Mouse (Mus musculus): ENCODE data around the gene F2rl1. TPM values are rescaled to one million over a fixed set of nuclear protein-coding genes. Genes with fewer than 3 reads are reported as not detected.

The F2rl1 gene
- polyA plus RNA-seq (2016; fragmentation: Nextera tagmentation; extraction: Ambion mirVana), result 0.73 and 0.82 TPM in 2 replicates

- peak within 1 kb of the TSS; percentile 78 for H3K4me2 ChIP-seq (replicated peaks)
- no peaks in the 10 kb centered on the region for H3K9me3 ChIP-seq
- ATAC-seq (ENCODE audit: insufficient number of reproducible peaks, insufficient read depth, low FRiP score, low TSS enrichment), result peak; percentile 71; the same call in 1 of the 2 replicates
- under 1% methylated on average over 54 of the region's 54 CpGs for WGBS
- H3K4me3 ChIP-seq, result peak within 1 kb of the TSS; percentile 43
- peaks cover 32% of the 10 kb centered on the region for H3K27me3 ChIP-seq
- no peak within 1 kb of the TSS for H3K27ac ChIP-seq
- H3K4me1 ChIP-seq, result peaks cover 14% of the 10 kb centered on the region
- H3K36me3 ChIP-seq, result no peaks in the 10 kb centered on the region
- H3K9ac ChIP-seq, result peak within 1 kb of the TSS; percentile 33; the same call in 1 of the 2 replicates
Observed at GRCm38 (mm10) chr13:95524674-95525491, at the start of gene F2rl1. Gene F2rl1, minus strand, starts transcription at chr13:95525227.

DNA sequence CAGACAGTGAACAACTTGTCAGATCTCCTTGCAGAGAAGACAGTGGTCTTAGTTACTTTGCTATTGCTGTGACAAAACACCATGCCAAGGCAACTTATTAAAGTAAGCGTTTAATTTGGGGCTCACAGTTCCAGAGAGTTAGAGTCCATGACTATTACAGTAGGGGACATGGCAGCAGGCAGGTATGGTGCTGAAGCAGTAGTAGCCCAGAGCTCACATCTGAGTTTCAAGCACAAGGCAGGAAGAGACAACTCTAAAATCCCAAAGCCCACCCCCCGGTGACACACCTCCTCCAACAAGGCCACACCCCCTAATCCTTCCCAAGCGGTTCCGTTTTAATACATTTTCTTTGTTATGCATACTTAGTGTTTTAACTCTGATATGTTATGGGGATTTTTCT is 45.9 kb upstream of the F2rl1 start:
- no peak for ATAC-seq (ENCODE audit: insufficient number of reproducible peaks, insufficient read depth, low FRiP score, low TSS enrichment)
- no peaks in the 10 kb centered on the region for H3K9me3 ChIP-seq
- no peaks in the 10 kb centered on the region for H3K4me1 ChIP-seq
- H3K36me3 ChIP-seq, result no peaks in the 10 kb centered on the region
- no peaks in the 10 kb centered on the region for H3K27me3 ChIP-seq
- H3K4me2 ChIP-seq (replicated peaks), result no peak overlapping the region
- no peak overlapping the region for H3K4me3 ChIP-seq
- no peak overlapping the region for H3K27ac ChIP-seq
- H3K9ac ChIP-seq, result no peak overlapping the region
- 97% methylated on average over 4 of the region's 4 CpGs for WGBS

- Histone ChIP-seq H3K4me2 (replicated peaks) (no peak overlapping the region), H3K27ac (no peak overlapping the region), H3K4me3 (no peak overlapping the region), H3K4me1 (no peaks in the 10 kb centered on the region), H3K36me3 (no peaks in the 10 kb centered on the region), H3K9ac (no peak overlapping the region), H3K9me3 (no peaks in the 10 kb centered on the region), H3K27me3 (no peaks in the 10 kb centered on the region)
- no peak for ATAC-seq (ENCODE audit: insufficient number of reproducible peaks, insufficient read depth, low FRiP score, low TSS enrichment)
Observed at GRCm38 (mm10) chr13:95569326-95569725, 44.3 kb upstream of the F2rl1 start.

- no peak for ATAC-seq (ENCODE audit: insufficient number of reproducible peaks, insufficient read depth, low FRiP score, low TSS enrichment)
- no peak overlapping the region for H3K9ac ChIP-seq
- H3K36me3 ChIP-seq, result no peaks in the 10 kb centered on the region
- H3K27me3 ChIP-seq, result no peaks in the 10 kb centered on the region
- H3K27ac ChIP-seq, result no peak overlapping the region
- H3K4me1 ChIP-seq, result no peaks in the 10 kb centered on the region
- WGBS, result 94% methylated on average over 3 of the region's 3 CpGs
- no peak overlapping the region for H3K4me2 ChIP-seq (replicated peaks)
- no peaks in the 10 kb centered on the region for H3K9me3 ChIP-seq
- H3K4me3 ChIP-seq, result no peak overlapping the region
Observed at GRCm38 (mm10) chr13:95568336-95568735, 43.3 kb upstream of the F2rl1 start.

DNA sequence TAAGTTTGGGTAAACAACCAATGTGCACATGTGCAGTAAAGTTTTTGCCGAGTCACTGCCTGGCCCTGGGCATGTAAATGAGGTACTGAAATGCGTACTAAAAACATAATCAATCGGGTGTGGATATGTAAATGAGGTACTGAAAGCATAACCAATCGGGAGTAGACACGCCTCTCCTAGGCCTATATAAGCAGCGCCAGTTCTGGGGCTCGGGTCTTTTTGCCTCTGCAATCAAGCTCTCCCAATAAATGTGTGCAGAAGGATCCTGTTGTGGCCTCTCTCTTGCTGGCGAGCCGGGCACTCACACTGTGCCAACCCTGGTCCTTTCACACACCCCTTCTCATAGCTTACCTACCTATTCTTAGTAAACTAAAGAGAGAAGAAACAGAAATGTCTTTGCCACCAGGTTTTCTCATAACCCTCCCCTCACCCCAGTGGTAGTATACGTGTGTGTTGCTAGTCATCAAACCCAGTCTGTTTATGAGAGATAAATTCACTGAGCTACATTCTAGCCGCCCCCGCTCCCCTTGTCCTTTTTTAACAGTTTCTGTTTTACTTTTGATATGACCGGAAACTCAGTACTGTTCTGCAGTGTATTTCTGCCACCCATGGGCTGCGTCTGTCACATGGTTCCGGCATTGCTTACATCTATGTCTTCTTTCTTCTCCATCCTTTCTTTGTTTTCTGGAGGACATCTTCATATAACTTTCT is 42.0 kb upstream of the F2rl1 start:
- 96% methylated on average over 15 of the region's 15 CpGs for WGBS
- Histone ChIP-seq H3K4me3 (no peak overlapping the region), H3K4me2 (replicated peaks) (no peak overlapping the region), H3K9ac (no peak overlapping the region), H3K9me3 (no peaks in the 10 kb centered on the region), H3K27ac (no peak overlapping the region), H3K4me1 (no peaks in the 10 kb centered on the region), H3K36me3 (no peaks in the 10 kb centered on the region), H3K27me3 (no peaks in the 10 kb centered on the region)
- no peak for ATAC-seq (ENCODE audit: insufficient number of reproducible peaks, insufficient read depth, low FRiP score, low TSS enrichment)

DNA sequence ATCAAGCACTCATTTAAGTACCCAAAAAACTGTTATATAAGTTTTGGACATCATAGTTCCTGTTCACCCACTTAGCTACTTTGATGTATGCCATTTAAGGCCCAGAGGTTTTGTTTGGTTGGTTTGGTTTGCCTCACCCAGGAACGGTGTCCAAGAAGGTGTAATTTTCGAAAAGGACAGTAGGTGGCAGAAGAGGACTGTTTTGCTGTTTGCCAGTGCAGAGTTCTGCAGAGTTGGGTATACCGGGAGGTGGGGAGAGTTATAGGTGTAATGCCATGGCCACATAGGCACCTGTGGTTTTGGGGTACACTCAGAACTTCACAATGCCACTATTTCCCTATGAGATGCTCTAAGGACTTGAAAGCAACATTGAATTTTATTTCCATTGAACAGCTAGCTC is 38.7 kb upstream of the F2rl1 start:
- no peak for ATAC-seq (ENCODE audit: insufficient number of reproducible peaks, insufficient read depth, low FRiP score, low TSS enrichment)
- Histone ChIP-seq H3K4me3 (no peak overlapping the region), H3K9me3 (no peaks in the 10 kb centered on the region), H3K27me3 (no peaks in the 10 kb centered on the region), H3K4me2 (replicated peaks) (no peak overlapping the region), H3K9ac (no peak overlapping the region), H3K4me1 (no peaks in the 10 kb centered on the region), H3K27ac (no peak overlapping the region), H3K36me3 (no peaks in the 10 kb centered on the region)
- 2% methylated on average over 3 of the region's 3 CpGs for WGBS

- ATAC-seq (ENCODE audit: insufficient number of reproducible peaks, insufficient read depth, low FRiP score, low TSS enrichment), result no peak
- H3K27me3 ChIP-seq, result no peaks in the 10 kb centered on the region
- no peak overlapping the region for H3K4me3 ChIP-seq
- 55% methylated on average over 10 of the region's 10 CpGs for whole genome bisulfite sequencing
- H3K4me2 ChIP-seq (replicated peaks), result no peak overlapping the region
- no peak overlapping the region for H3K9ac ChIP-seq
- no peak overlapping the region for H3K27ac ChIP-seq
- no peaks in the 10 kb centered on the region for H3K9me3 ChIP-seq
- H3K36me3 ChIP-seq, result no peaks in the 10 kb centered on the region
- H3K4me1 ChIP-seq, result no peaks in the 10 kb centered on the region
Observed at GRCm38 (mm10) chr13:95563066-95563610, 38.1 kb upstream of the F2rl1 start.

DNA sequence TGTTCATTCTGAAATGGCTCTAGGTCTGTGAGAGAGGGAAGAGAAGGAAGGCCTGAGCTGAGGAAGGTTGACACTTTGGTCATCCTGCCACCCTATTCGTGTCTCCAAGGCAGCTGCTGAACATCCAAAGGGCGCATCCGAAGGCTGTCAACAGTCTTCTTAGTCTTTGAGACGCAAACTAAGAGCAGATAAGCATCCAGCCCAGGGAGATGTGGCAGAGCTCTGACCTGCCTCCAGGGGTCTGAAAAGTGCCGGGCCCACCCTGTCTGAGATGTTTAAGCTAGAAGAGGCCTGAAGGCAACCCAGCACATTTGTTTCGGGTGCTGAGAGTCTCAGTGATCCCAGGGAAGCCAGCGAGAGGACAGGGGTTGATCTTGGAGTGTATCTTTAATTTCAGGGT is 32.3 kb upstream of the F2rl1 start:
- no peaks in the 10 kb centered on the region for H3K4me1 ChIP-seq
- 77% methylated on average over 7 of the region's 7 CpGs for WGBS
- ATAC-seq (ENCODE audit: insufficient number of reproducible peaks, insufficient read depth, low FRiP score, low TSS enrichment), result no peak

GRCm38 (mm10) chr13:95553885-95554492 is 29.0 kb upstream of the F2rl1 start:
- no peak overlapping the region for H3K4me2 ChIP-seq (replicated peaks)
- peaks cover 6% of the 10 kb centered on the region; the same call in 1 of the 2 replicates for H3K9me3 ChIP-seq
- no peak overlapping the region for H3K27ac ChIP-seq
- no peak for ATAC-seq (ENCODE audit: insufficient number of reproducible peaks, insufficient read depth, low FRiP score, low TSS enrichment)
- H3K27me3 ChIP-seq, result no peaks in the 10 kb centered on the region
- H3K9ac ChIP-seq, result no peak overlapping the region
- no peak overlapping the region for H3K4me3 ChIP-seq
- WGBS, result 76% methylated on average over 11 of the region's 11 CpGs
- no peaks in the 10 kb centered on the region for H3K36me3 ChIP-seq
- H3K4me1 ChIP-seq, result peaks cover 8% of the 10 kb centered on the region; the same call in 1 of the 2 replicates

More for the DNA sequence above, 32.3 kb upstream of the F2rl1 start:
- H3K27ac ChIP-seq, result no peak overlapping the region
- no peaks in the 10 kb centered on the region for H3K36me3 ChIP-seq
- no peaks in the 10 kb centered on the region for H3K27me3 ChIP-seq
- no peak overlapping the region for H3K9ac ChIP-seq
- no peak overlapping the region for H3K4me2 ChIP-seq (replicated peaks)
- no peak overlapping the region for H3K4me3 ChIP-seq
- H3K9me3 ChIP-seq, result peaks cover 6% of the 10 kb centered on the region; the same call in 1 of the 2 replicates

GRCm38 (mm10) chr13:95550636-95551370 is 25.8 kb upstream of the F2rl1 start:
- peaks cover under 1% of the 10 kb centered on the region; the same call in 1 of the 2 replicates for H3K9me3 ChIP-seq
- H3K9ac ChIP-seq, result no peak overlapping the region
- peaks cover 34% of the 10 kb centered on the region for H3K4me1 ChIP-seq
- no peak overlapping the region for H3K4me3 ChIP-seq
- no peaks in the 10 kb centered on the region for H3K27me3 ChIP-seq
- no peak for ATAC-seq (ENCODE audit: insufficient number of reproducible peaks, insufficient read depth, low FRiP score, low TSS enrichment)
- H3K36me3 ChIP-seq, result no peaks in the 10 kb centered on the region
- H3K27ac ChIP-seq, result no peak overlapping the region
- WGBS, result 65% methylated on average over 2 of the region's 2 CpGs
- H3K4me2 ChIP-seq (replicated peaks), result no peak overlapping the region

DNA sequence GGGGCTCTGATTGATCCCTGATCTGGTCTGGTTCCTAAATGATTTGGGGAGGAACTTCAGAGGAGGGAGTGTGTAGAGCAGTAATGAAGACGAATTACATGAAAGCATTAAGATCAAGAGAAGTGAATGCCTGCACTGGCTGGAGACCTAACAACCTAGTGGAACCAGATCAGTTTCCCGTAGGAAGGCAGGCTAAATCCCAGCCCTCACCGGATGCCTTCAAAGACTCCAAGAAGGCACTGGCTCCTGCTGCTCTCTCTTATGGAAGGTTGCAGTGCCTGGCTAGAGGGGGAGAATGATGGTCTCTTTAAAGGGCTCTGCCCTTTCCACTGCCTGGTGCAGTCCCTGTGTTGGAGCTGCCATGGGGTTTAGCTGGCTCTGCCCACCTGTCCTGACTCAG is 24.4 kb upstream of the F2rl1 start:
- no peaks in the 10 kb centered on the region for H3K27me3 ChIP-seq
- ATAC-seq (ENCODE audit: insufficient number of reproducible peaks, insufficient read depth, low FRiP score, low TSS enrichment), result no peak
- no peaks in the 10 kb centered on the region; the same call in 1 of the 2 replicates for H3K9me3 ChIP-seq
- WGBS, result 23% methylated on average over 3 of the region's 3 CpGs
- peak overlapping the region; percentile 69 for H3K27ac ChIP-seq
- no peak overlapping the region for H3K4me3 ChIP-seq
- H3K4me1 ChIP-seq, result peaks cover 37% of the 10 kb centered on the region
- no peaks in the 10 kb centered on the region for H3K36me3 ChIP-seq
- H3K9ac ChIP-seq, result no peak overlapping the region
- H3K4me2 ChIP-seq (replicated peaks), result no peak overlapping the region; the same call in none of the 2 replicates
